Mouse (Mus musculus) naive thymus-derived CD4-positive, alpha-beta T cell, adult 2 months (primary cell): Measurements from ENCODE around the gene Erbb2.

Source experiments
- DNase-seq: peaks from one replicate; pipeline ENCODE4 v3.0.0-alpha.2; 2011; ENCODE audit warnings: low read depth

Erbb2 gene

GRCm38 (mm10) chr11:98457367-98458120 is 45.3 kb downstream of the Erbb2 start:
- DNase-seq = peak; percentile 99

GRCm38 (mm10) chr11:98458121-98458990 is 46.1 kb downstream of the Erbb2 start:
- DNase-seq = no peak

GRCm38 (mm10) chr11:98459071-98459741 is 46.9 kb downstream of the Erbb2 start:
- DNase-seq = peak; percentile 60

- no peak for DNase-seq
Observed at GRCm38 (mm10) chr11:98459860-98460259, 47.6 kb downstream of the Erbb2 start.

- DNase-seq = no peak
Observed at GRCm38 (mm10) chr11:98461109-98461720, 48.9 kb downstream of the Erbb2 start.

- no peak for DNase-seq
Observed at GRCm38 (mm10) chr11:98462255-98462654, 50.0 kb downstream of the Erbb2 start.

- peak; percentile 51 for DNase-seq
Observed at GRCm38 (mm10) chr11:98463911-98464310, 51.6 kb downstream of the Erbb2 start.

GRCm38 (mm10) chr11:98464516-98464915 is 52.2 kb downstream of the Erbb2 start:
- peak; percentile 74 for DNase-seq

GRCm38 (mm10) chr11:98469761-98470714 is 57.8 kb downstream of the Erbb2 start:
- peak; percentile 81 for DNase-seq

GRCm38 (mm10) chr11:98470795-98471194 is 58.5 kb downstream of the Erbb2 start:
- DNase-seq = no peak

GRCm38 (mm10) chr11:98472696-98473095 is 60.4 kb downstream of the Erbb2 start:
- DNase-seq = no peak

GRCm38 (mm10) chr11:98473916-98474479 is 61.7 kb downstream of the Erbb2 start:
- DNase-seq = no peak

GRCm38 (mm10) chr11:98474967-98475366 is 62.7 kb downstream of the Erbb2 start:
- DNase-seq = no peak

GRCm38 (mm10) chr11:98475630-98476433 is 63.6 kb downstream of the Erbb2 start:
- DNase-seq = no peak

GRCm38 (mm10) chr11:98476434-98476807 is 64.2 kb downstream of the Erbb2 start:
- DNase-seq = no peak

- DNase-seq = no peak
Observed at GRCm38 (mm10) chr11:98477011-98477701, 64.9 kb downstream of the Erbb2 start.

- DNase-seq = peak; percentile 52
Observed at GRCm38 (mm10) chr11:98479026-98479939, 67.0 kb downstream of the Erbb2 start.

GRCm38 (mm10) chr11:98479940-98480497 is 67.7 kb downstream of the Erbb2 start:
- no peak for DNase-seq
